Mouse (Mus musculus): ENCODE results near the gene Ltc4s. TPM values are rescaled to one million over a fixed set of nuclear protein-coding genes. Genes with fewer than 3 reads are reported as not detected.

The Ltc4s gene
- polyA plus RNA-seq, 1 experiment from 2014 or later, result 2.9 TPM

- no peak overlapping the region for H3K4me3 ChIP-seq
- H3K27me3 ChIP-seq (replicated peaks), result no peaks in the 10 kb centered on the region; the same call in 1 of the 2 replicates
- H3K9me3 ChIP-seq, result no peaks in the 10 kb centered on the region
- H3K4me1 ChIP-seq, result peaks cover 39% of the 10 kb centered on the region
- WGBS, result 60% methylated on average over 7 of the region's 7 CpGs
- H3K9ac ChIP-seq, result no peak overlapping the region
- H3K27ac ChIP-seq (replicated peaks), result no peak overlapping the region
- H3K4me2 ChIP-seq, result peak overlapping the region; percentile 95; the same call in 1 of the 2 replicates
- H3K36me3 ChIP-seq, result no peaks in the 10 kb centered on the region
- ATAC-seq (ENCODE audit: extremely low read depth, insufficient number of reproducible peaks, low FRiP score, low TSS enrichment), result no peak
Observed at GRCm38 (mm10) chr11:50222559-50223276, 15.7 kb downstream of the Ltc4s start.

DNA sequence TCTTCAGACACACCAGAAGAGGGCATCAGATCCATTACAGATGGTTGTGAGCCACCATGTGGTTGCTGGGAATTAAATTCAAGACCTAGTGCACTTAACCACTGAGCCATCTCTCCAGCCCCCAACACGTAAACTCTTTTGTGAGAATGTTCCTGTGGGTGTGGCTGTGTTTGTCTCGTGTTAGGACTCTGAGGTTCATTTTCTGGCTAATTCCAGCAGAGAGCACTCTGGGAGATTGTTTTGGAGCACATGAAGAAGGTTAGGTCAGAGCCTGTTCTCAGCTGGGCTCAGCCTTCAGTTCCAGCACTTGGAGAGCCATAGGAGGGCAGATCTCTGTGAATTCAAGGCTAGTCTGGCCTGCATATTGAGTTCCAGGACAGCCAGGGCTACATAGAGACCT is 18.6 kb downstream of the Ltc4s start:
- Histone ChIP-seq H3K36me3 (no peaks in the 10 kb centered on the region), H3K27me3 (replicated peaks) (no peaks in the 10 kb centered on the region), H3K4me1 (peaks cover 39% of the 10 kb centered on the region), H3K27ac (replicated peaks) (no peak overlapping the region), H3K4me3 (no peak overlapping the region), H3K9me3 (no peaks in the 10 kb centered on the region), H3K9ac (no peak overlapping the region), H3K4me2 (no peak overlapping the region)
- WGBS, result 56% methylated on average over 2 of the region's 2 CpGs
- no peak for ATAC-seq (ENCODE audit: extremely low read depth, insufficient number of reproducible peaks, low FRiP score, low TSS enrichment)

DNA sequence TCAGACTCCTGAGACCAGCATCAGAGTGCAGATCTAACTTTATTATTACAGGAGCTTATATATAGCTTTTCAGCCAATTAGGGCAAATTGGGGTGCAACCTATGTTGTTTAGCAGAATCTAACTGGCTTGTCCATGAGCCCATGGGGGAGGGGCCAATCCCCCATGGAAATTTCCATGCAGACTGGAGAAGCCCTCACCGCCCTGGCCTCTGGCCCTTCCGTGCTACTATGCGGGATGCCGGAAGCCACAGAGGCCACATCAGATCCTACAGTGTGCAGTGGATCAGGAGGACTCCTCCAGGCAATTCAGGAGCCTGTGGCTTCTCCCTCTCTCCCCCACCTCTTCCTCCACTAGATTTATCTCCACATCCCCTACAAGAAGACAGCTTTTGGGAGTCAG is 20.6 kb downstream of the Ltc4s start:
- no peak overlapping the region for H3K4me2 ChIP-seq
- no peak overlapping the region for H3K9ac ChIP-seq
- H3K4me1 ChIP-seq, result peaks cover 35% of the 10 kb centered on the region
- H3K36me3 ChIP-seq, result no peaks in the 10 kb centered on the region
- H3K27ac ChIP-seq (replicated peaks), result peak overlapping the region; percentile 36; the same call in 1 of the 2 replicates
- ATAC-seq (ENCODE audit: extremely low read depth, insufficient number of reproducible peaks, low FRiP score, low TSS enrichment), result no peak
- no peak overlapping the region for H3K4me3 ChIP-seq
- 53% methylated on average over 4 of the region's 4 CpGs for whole genome bisulfite sequencing
- H3K27me3 ChIP-seq (replicated peaks), result no peaks in the 10 kb centered on the region
- H3K9me3 ChIP-seq, result no peaks in the 10 kb centered on the region

- H3K4me3 ChIP-seq, result no peak overlapping the region
- H3K27ac ChIP-seq (replicated peaks), result no peak overlapping the region
- H3K27me3 ChIP-seq (replicated peaks), result no peaks in the 10 kb centered on the region
- H3K9ac ChIP-seq, result 0 out of 2 replicates have a peak overlapping the region, but pooled peaks have one; percentile 11
- H3K36me3 ChIP-seq, result no peaks in the 10 kb centered on the region
- ATAC-seq (ENCODE audit: extremely low read depth, insufficient number of reproducible peaks, low FRiP score, low TSS enrichment), result no peak
- peaks cover 44% of the 10 kb centered on the region for H3K4me1 ChIP-seq
- 64% methylated on average over 4 of the region's 4 CpGs for WGBS
- no peaks in the 10 kb centered on the region for H3K9me3 ChIP-seq
- H3K4me2 ChIP-seq, result peak overlapping the region; percentile 51; the same call in 1 of the 2 replicates
Observed at GRCm38 (mm10) chr11:50216724-50217366, 21.6 kb downstream of the Ltc4s start.

GRCm38 (mm10) chr11:50215633-50216032 is 22.8 kb downstream of the Ltc4s start:
- Histone ChIP-seq H3K4me2 (peak overlapping the region; percentile 51), H3K4me3 (peak overlapping the region; percentile 14), H3K36me3 (no peaks in the 10 kb centered on the region), H3K27me3 (replicated peaks) (no peaks in the 10 kb centered on the region), H3K9me3 (no peaks in the 10 kb centered on the region), H3K9ac (no peak overlapping the region; the same call in 1 of the 2 replicates), H3K27ac (replicated peaks) (no peak overlapping the region), H3K4me1 (peaks cover 54% of the 10 kb centered on the region)
- 13% methylated on average over 9 of the region's 9 CpGs for WGBS
- ATAC-seq (ENCODE audit: extremely low read depth, insufficient number of reproducible peaks, low FRiP score, low TSS enrichment), result no peak

DNA sequence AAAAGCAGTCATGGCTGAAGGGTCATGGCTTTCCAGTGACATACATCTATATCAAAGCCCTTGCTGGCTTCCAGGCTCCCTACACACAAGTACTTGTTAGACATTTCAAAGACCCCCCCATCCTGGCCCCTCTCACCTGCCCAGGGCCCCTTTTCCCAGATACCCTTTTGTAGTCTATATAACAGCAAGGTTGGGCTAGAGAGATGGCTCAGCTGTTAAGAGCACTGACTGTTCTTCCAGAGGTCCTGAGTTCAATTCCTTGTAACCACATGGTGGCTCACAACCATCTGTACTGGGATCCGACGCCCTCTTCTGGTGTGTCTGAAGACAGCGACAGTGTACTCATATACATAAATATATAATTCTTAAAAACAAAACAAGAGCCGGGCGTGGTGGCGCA is 23.8 kb downstream of the Ltc4s start:
- 88% methylated on average over 6 of the region's 6 CpGs for WGBS

GRCm38 (mm10) chr11:50212848-50213758 is 25.3 kb downstream of the Ltc4s start:
- ATAC-seq (ENCODE audit: extremely low read depth, insufficient number of reproducible peaks, low FRiP score, low TSS enrichment), result peak; percentile 58
- H3K4me2 ChIP-seq, result peak overlapping the region; percentile 87

More for the DNA sequence above, 23.8 kb downstream of the Ltc4s start:
- no peak overlapping the region for H3K4me2 ChIP-seq
- no peaks in the 10 kb centered on the region for H3K9me3 ChIP-seq
- no peaks in the 10 kb centered on the region for H3K36me3 ChIP-seq
- no peak overlapping the region for H3K4me3 ChIP-seq
- peaks cover 54% of the 10 kb centered on the region for H3K4me1 ChIP-seq
- no peaks in the 10 kb centered on the region for H3K27me3 ChIP-seq (replicated peaks)
- no peak overlapping the region for H3K9ac ChIP-seq
- H3K27ac ChIP-seq (replicated peaks), result no peak overlapping the region
- no peak for ATAC-seq (ENCODE audit: extremely low read depth, insufficient number of reproducible peaks, low FRiP score, low TSS enrichment)

GRCm38 (mm10) chr11:50212060-50212739 is 26.2 kb downstream of the Ltc4s start:
- ATAC-seq (ENCODE audit: extremely low read depth, insufficient number of reproducible peaks, low FRiP score, low TSS enrichment), result no peak
- H3K9me3 ChIP-seq, result no peaks in the 10 kb centered on the region
- peak overlapping the region; percentile 72 for H3K9ac ChIP-seq
- peaks cover 14% of the 10 kb centered on the region for H3K36me3 ChIP-seq
- peak overlapping the region; percentile 87 for H3K4me2 ChIP-seq
- peaks cover 68% of the 10 kb centered on the region for H3K4me1 ChIP-seq
- H3K27me3 ChIP-seq (replicated peaks), result no peaks in the 10 kb centered on the region
- peak overlapping the region; percentile 6 for H3K4me3 ChIP-seq
- peak overlapping the region; percentile 83 for H3K27ac ChIP-seq (replicated peaks)
- 77% methylated on average over 3 of the region's 3 CpGs for WGBS

More at GRCm38 (mm10) chr11:50212848-50213758, 25.3 kb downstream of the Ltc4s start:
- Histone ChIP-seq H3K36me3 (peaks cover 5% of the 10 kb centered on the region), H3K9ac (peak overlapping the region; percentile 72), H3K4me3 (peak overlapping the region; percentile 5), H3K27me3 (replicated peaks) (no peaks in the 10 kb centered on the region), H3K9me3 (no peaks in the 10 kb centered on the region), H3K4me1 (peaks cover 66% of the 10 kb centered on the region), H3K27ac (replicated peaks) (peak overlapping the region; percentile 83)
- 30% methylated on average over 11 of the region's 11 CpGs for WGBS

- Histone ChIP-seq H3K9ac (peak overlapping the region; percentile 98), H3K4me1 (peaks cover 62% of the 10 kb centered on the region)
- WGBS, result 81% methylated on average over 3 of the region's 3 CpGs
Observed at GRCm38 (mm10) chr11:50211322-50212059, 26.9 kb downstream of the Ltc4s start.

DNA sequence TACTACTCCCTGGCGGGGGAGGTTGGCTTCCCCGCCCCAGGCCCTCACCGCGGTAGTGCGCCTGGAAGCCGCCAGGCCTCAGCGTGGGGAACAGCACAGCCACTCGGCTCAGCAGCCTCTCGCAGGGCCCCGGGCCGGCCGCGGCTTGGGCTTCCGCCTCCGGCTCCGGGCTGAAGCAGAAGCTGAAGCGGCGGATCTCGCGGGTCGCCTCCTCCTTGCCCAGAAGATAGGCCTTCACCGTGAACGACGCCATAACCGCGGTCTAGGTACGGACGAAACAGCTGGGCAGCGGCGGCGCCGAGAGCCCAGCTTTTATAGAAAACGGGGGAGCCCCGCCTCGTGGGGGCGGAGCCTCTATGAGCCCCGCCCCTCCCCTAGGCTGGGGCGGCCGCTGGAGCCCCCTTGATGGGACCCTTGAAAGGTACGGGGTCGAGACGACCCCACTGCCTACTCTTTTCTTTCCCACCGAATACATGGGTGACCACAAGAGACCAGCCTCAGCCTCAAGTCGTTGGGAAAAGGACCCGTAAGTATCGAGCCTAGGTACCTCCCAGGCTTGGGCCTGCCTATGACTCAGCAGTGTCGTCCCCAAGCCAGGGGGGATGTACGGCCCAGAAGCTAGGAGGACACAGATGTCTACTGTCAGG is 27.8 kb downstream of the Ltc4s start, which contains the start of the genes Sqstm1 and Mgat4b:
Gene Sqstm1 (minus strand): TSS at position 323 of the 647 bp plus-strand sequence.
Gene Mgat4b (plus strand): TSS at position 386 of the 647 bp plus-strand sequence.
- peak; percentile 54 for ATAC-seq (ENCODE audit: extremely low read depth, insufficient number of reproducible peaks, low FRiP score, low TSS enrichment)
- no peaks in the 10 kb centered on the region for H3K9me3 ChIP-seq
- under 1% methylated on average over 48 of the region's 48 CpGs for WGBS

More at GRCm38 (mm10) chr11:50211322-50212059, 26.9 kb downstream of the Ltc4s start:
- Histone ChIP-seq H3K27me3 (replicated peaks) (no peaks in the 10 kb centered on the region), H3K4me3 (peak overlapping the region; percentile 96), H3K4me2 (peak overlapping the region; percentile 87), H3K27ac (replicated peaks) (peak overlapping the region; percentile 99), H3K9me3 (no peaks in the 10 kb centered on the region), H3K36me3 (peaks cover 22% of the 10 kb centered on the region)
- ATAC-seq (ENCODE audit: extremely low read depth, insufficient number of reproducible peaks, low FRiP score, low TSS enrichment), result no peak

More for the DNA sequence above, 27.8 kb downstream of the Ltc4s start, which contains the start of the genes Sqstm1 and Mgat4b:
- H3K36me3 ChIP-seq, result peaks cover 30% of the 10 kb centered on the region
- H3K4me1 ChIP-seq, result peaks cover 53% of the 10 kb centered on the region
- peak within 1 kb of the TSS; percentile 87 for H3K4me2 ChIP-seq
- peak within 1 kb of the TSS; percentile 96 for H3K4me3 ChIP-seq
- no peaks in the 10 kb centered on the region for H3K27me3 ChIP-seq (replicated peaks)
- peak within 1 kb of the TSS; percentile 99 for H3K27ac ChIP-seq (replicated peaks)
- H3K9ac ChIP-seq, result peak within 1 kb of the TSS; percentile 98

Data from heart, embryonic 13.5 days (tissue).